Comparison of ENCODE assay signal across 10 mouse cellular contexts in the genomic region with DNA sequence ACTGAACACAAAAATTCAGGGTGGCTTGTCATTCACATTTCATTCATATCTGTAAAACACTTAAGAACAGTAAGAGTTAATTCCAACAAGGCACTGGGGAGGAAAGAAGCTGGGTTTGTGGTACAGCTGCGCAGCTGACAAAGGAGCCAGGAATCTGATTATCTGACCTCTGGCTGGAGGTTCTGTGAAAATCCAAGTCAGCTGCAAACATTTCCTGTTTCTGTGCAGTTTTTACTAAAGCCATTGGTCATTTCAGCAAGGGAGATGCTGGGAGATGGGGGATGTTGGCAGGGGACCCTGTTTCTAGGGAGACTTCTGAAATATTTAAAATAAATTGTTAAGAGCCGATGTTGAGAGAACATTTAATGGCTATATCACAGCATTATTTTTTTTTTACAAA.
DNase-seq lines count a peak whose midpoint lies in the region; ATAC-seq lines count a peak whose summit lies in the region.
"Had no signal": no experiment of that assay in that cellular context is flagged by ENCODE, and none has a peak within 500 bp of the region (broad histone marks: within the 10 kb centered on the region; RNA-seq: fewer than 3 reads in every experiment).

No protein-coding gene starts in this region.

- H3K36me3 ChIP-seq in limb, embryonic 12.5 days: no peaks in the 10 kb centered on the region
- no peaks in the 10 kb centered on the region for H3K36me3 ChIP-seq in limb, embryonic 10.5 days
- no peaks in the 10 kb centered on the region for H3K36me3 ChIP-seq in heart, embryonic 13.5 days
- no peaks in the 10 kb centered on the region for H3K36me3 ChIP-seq in stomach, embryonic 15.5 days
- H3K36me3 ChIP-seq: forebrain, embryonic 15.5 days had no signal

- H3K27ac ChIP-seq in limb, embryonic 12.5 days: 0 out of 2 replicates have a peak overlapping the region, but pooled peaks have one; percentile 29
- no peak overlapping the region; the same call in 1 of the 2 replicates for H3K27ac ChIP-seq in limb, embryonic 10.5 days
- H3K27ac ChIP-seq in heart, embryonic 13.5 days (replicated peaks): peak overlapping the region; percentile 45
- H3K27ac ChIP-seq in stomach, embryonic 15.5 days: peak overlapping the region; percentile 86
- H3K27ac ChIP-seq: forebrain, embryonic 15.5 days; liver, embryonic 14.5 days had no signal

- DNase-seq in limb, embryonic 10.5 days (ENCODE audit: low spot score): no peak
- DNase-seq in kidney, postnatal 4 days: peak; percentile 18 to 40
- DNase-seq in spleen, adult 12 weeks (ENCODE audit: low spot score): no peak
- DNase-seq in right cerebral cortex, postnatal 36 days (ENCODE audit: low spot score in 2 of 2): no peak
- DNase-seq: cerebellum, adult 18-20 months had no signal

- no peaks in the 10 kb centered on the region for H3K27me3 ChIP-seq in limb, embryonic 12.5 days
- H3K27me3 ChIP-seq in limb, embryonic 10.5 days (ENCODE audit: low read depth, poor library complexity, severe bottlenecking): no peaks in the 10 kb centered on the region
- no peaks in the 10 kb centered on the region for H3K27me3 ChIP-seq in heart, embryonic 13.5 days (replicated peaks)
- H3K27me3 ChIP-seq in stomach, embryonic 15.5 days (replicated peaks): no peaks in the 10 kb centered on the region
- H3K27me3 ChIP-seq: forebrain, embryonic 15.5 days had no signal

- WGBS in limb, embryonic 12.5 days: 48% methylated on average over 2 of the region's 2 CpGs
- 53% methylated on average over 2 of the region's 2 CpGs for WGBS in limb, embryonic 10.5 days
- 41% methylated on average over 2 of the region's 2 CpGs for WGBS in heart, embryonic 13.5 days
- WGBS in stomach, embryonic 15.5 days: 20% methylated on average over 2 of the region's 2 CpGs

- no peak overlapping the region for H3K9ac ChIP-seq in limb, embryonic 12.5 days (replicated peaks)
- no peak overlapping the region for H3K9ac ChIP-seq in heart, embryonic 13.5 days
- H3K9ac ChIP-seq in stomach, embryonic 15.5 days: no peak overlapping the region
- H3K9ac ChIP-seq: forebrain, embryonic 15.5 days; liver, embryonic 14.5 days had no signal

- no peak for ATAC-seq in limb, embryonic 12.5 days (ENCODE audit: insufficient number of reproducible peaks, insufficient read depth, low FRiP score, low TSS enrichment, low read depth)
- ATAC-seq in heart, embryonic 13.5 days (ENCODE audit: extremely low read depth, insufficient number of reproducible peaks, low FRiP score, low TSS enrichment): no peak
- ATAC-seq in stomach, embryonic 15.5 days (ENCODE audit: insufficient read depth, low FRiP score, low read depth): no peak; the same call in 1 of the 2 replicates
- ATAC-seq: forebrain, embryonic 15.5 days had no signal

- no peak overlapping the region for H3K4me3 ChIP-seq in limb, embryonic 12.5 days (replicated peaks)
- H3K4me3 ChIP-seq in limb, embryonic 10.5 days: no peak overlapping the region
- H3K4me3 ChIP-seq in heart, embryonic 13.5 days: no peak overlapping the region
- H3K4me3 ChIP-seq in stomach, embryonic 15.5 days (replicated peaks): no peak overlapping the region
- H3K4me3 ChIP-seq: forebrain, embryonic 15.5 days had no signal

- H3K9me3 ChIP-seq in limb, embryonic 12.5 days: no peaks in the 10 kb centered on the region
- H3K9me3 ChIP-seq in limb, embryonic 10.5 days (replicated peaks): no peaks in the 10 kb centered on the region
- no peaks in the 10 kb centered on the region for H3K9me3 ChIP-seq in heart, embryonic 13.5 days
- H3K9me3 ChIP-seq in stomach, embryonic 15.5 days: no peaks in the 10 kb centered on the region
- H3K9me3 ChIP-seq: forebrain, embryonic 15.5 days had no signal

- H3K4me2 ChIP-seq in limb, embryonic 12.5 days: no peak overlapping the region
- no peak overlapping the region for H3K4me2 ChIP-seq in heart, embryonic 13.5 days
- H3K4me2 ChIP-seq in stomach, embryonic 15.5 days: no peak overlapping the region
- H3K4me2 ChIP-seq: forebrain, embryonic 15.5 days had no signal

- H3K4me1 ChIP-seq in limb, embryonic 12.5 days (replicated peaks): peaks cover 6% of the 10 kb centered on the region; the same call in 1 of the 2 replicates
- H3K4me1 ChIP-seq in limb, embryonic 10.5 days: peaks cover 11% of the 10 kb centered on the region
- peaks cover 11% of the 10 kb centered on the region for H3K4me1 ChIP-seq in heart, embryonic 13.5 days
- 0 out of 2 replicates have a peak, but pooled peaks cover 4% of the 10 kb centered on the region for H3K4me1 ChIP-seq in stomach, embryonic 15.5 days

Comparison
In these comparisons a context has a peak if more than half of its experiments do, and no peak if none do; other contexts are left out.
1. DNase-seq: peak in kidney, postnatal 4 days (2 of 2); none in limb, embryonic 10.5 days (single experiment), spleen, adult 12 weeks (single experiment) and right cerebral cortex, postnatal 36 days (0 of 2).